Mouse (Mus musculus) myocyte (in vitro differentiated cells): ENCODE measurements around the gene Otos.

Source experiments
- E2F4 ChIP-seq: IDR thresholded peaks from one replicate; pipeline ENCODE4 v1.6.1; 2011; ENCODE audit warnings: mild to moderate bottlenecking, control low read depth, moderate library complexity; ENCODE audit not compliant: insufficient read depth
- MYOD1 ChIP-seq, 3 experiments: IDR thresholded peaks; one replicate each; pipeline ENCODE4 v1.6.1; 2011; ENCODE audit warnings: control low read depth in 2 of 3, low read depth in 2 of 3, mild to moderate bottlenecking in 2 of 3, moderate library complexity in 1 of 3; ENCODE audit not compliant: insufficient read length in 2 of 3, control insufficient read depth in 1 of 3
- POLR2A ChIP-seq: IDR thresholded peaks from one replicate; pipeline ENCODE4 v1.6.1; 2011; ENCODE audit warnings: low read depth, mild to moderate bottlenecking, control low read depth, moderate library complexity; ENCODE audit not compliant: insufficient read length
- POLR2AphosphoS2 ChIP-seq: IDR thresholded peaks from one replicate; pipeline ENCODE4 v1.6.1; 2011; ENCODE audit warnings: low read depth, control low read depth; ENCODE audit not compliant: insufficient read length

GRCm38 (mm10) chr1:92678757-92679156 is 30.1 kb upstream of the Otos start:
- TF ChIP-seq POLR2A (no peak), POLR2AphosphoS2 (no peak), MYOD1 (IDR thresholded peaks at IDR 0.05; ENCODE audit: control insufficient read depth in 1 of 3, insufficient read length in 2 of 3, low read depth in 2 of 3) (no peak), E2F4 (no peak)
